Mouse (Mus musculus): ENCODE results near the gene Cryba2.

The Cryba2 gene

GRCm38 (mm10) chr1:74893134-74893855, at the start of gene Cryba2:
TSS of gene Cryba2 (minus strand) at chr1:74893143.
- no peak for DNase-seq (ENCODE audit: extremely low read depth, low read depth, low spot score)

- DNase-seq (ENCODE audit: extremely low read depth, low read depth, low spot score), result no peak
Measured at GRCm38 (mm10) chr1:74941651-74942360, 48.9 kb upstream of the Cryba2 start.

DNA sequence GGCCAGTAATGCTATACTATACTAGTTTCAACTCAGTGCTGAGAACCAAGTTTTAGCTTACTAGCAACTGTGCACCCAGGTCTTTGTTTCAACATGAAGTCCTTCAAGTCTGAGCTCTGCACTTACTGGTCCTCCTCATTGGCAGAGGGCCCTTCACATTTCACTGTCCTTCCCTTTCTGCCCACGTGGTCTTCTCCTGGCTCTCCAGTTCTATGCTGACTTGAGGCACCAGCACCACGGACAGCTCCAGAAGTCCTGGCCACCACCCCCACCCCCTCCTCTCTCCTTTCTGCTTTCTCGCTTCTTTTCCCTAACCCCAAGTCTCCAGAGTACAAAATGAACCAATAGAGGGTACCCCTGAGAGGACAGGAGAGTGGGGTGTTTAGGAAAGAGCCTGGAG, 46.8 kb upstream of the Cryba2 start:
- DNase-seq (ENCODE audit: extremely low read depth, low read depth, low spot score), result no peak

DNA sequence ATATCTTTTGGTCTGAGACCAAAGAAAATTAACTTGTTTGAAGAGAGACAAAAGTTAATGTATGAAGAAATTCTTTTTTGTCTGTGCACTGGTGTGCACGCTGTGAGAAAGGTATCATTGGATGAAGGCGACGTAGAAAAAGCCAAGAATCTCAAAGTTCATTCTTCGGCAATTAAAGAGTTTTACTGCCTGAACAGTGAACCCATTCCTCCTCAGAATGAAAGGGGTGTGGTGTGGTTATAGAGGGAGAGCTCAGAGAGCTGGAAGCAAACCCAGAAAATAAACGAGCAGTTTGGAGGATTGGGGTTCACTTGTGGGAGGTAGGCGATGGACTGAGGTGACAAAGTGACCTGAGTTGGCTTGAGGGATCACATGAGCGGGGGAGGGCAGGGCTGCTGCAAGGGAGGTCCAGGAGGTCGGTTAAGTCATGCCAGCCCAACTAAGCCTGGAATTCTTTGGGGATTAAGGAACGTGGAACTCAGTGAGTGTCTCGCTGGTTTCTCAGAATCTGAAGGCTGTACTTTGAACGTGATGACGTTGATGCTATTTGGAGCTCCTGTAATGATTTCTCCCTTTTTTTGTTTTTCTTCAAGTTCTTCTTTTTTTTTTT, 43.4 kb upstream of the Cryba2 start:
- DNase-seq (ENCODE audit: extremely low read depth, low read depth, low spot score), result no peak

- no peak for DNase-seq (ENCODE audit: extremely low read depth, low read depth, low spot score)
Measured at GRCm38 (mm10) chr1:74935402-74935801, 42.5 kb upstream of the Cryba2 start, which contains the start of gene Cfap65. TSS of gene Cfap65 (minus strand) at chr1:74935599.

DNA sequence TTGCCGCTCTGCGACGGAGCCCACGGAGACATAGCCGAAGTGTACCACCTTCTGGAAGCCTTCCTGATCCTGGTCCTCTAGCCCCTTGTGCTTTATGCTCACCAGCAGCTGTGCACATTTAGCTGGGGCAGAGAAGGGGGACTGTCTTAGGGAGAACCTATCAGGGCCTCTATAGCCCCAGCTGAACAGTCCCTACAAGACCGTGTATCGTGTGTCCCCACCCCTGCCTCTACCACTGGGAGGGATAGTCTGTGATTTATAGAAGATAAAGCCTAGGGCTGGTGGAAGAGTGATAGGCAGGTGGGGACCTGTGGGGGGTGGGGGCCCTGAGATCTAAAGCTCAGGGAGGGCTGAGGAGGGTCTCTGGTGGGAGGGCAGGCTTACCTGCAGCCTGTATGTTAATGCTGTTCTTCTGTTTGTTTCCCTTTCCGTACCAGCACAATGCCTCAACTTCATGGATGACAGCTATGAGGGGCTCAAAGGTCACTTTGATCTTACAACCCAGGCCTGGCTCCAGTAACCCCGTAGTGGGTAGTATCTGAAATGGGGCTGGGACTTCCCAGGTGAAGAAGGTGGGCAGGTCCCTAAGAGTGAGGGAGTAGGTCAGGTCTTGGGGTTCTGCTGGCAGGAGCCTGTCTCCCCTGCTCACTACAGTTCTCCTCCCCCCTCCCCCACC, 34.8 kb upstream of the Cryba2 start:
- DNase-seq (ENCODE audit: extremely low read depth, low read depth, low spot score), result no peak

- no peak for DNase-seq (ENCODE audit: extremely low read depth, low read depth, low spot score)
Measured at GRCm38 (mm10) chr1:74926721-74927120, 33.8 kb upstream of the Cryba2 start.

- no peak for DNase-seq (ENCODE audit: extremely low read depth, low read depth, low spot score)
Measured at GRCm38 (mm10) chr1:74924464-74924863, 31.5 kb upstream of the Cryba2 start.

DNA sequence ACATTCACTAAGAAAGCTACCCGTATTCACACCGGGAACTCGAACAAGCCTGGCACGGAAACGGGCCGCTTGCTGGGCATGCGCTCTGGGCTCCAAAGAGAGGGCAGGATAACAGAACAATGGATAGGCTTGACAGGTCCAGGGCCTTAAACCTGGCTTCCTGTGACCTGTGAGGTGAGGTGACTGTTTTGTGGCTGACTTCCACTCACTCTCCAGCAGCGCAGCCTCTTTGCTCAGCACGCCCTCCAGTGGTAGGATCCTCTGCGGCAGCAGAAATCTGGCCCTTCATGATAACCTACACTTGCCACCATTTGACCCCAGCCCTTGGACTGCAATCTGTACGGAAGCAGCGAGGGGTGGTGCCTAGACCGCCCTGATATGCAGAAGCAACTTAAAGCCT, 22.8 kb upstream of the Cryba2 start:
- no peak for DNase-seq (ENCODE audit: extremely low read depth, low read depth, low spot score)

DNA sequence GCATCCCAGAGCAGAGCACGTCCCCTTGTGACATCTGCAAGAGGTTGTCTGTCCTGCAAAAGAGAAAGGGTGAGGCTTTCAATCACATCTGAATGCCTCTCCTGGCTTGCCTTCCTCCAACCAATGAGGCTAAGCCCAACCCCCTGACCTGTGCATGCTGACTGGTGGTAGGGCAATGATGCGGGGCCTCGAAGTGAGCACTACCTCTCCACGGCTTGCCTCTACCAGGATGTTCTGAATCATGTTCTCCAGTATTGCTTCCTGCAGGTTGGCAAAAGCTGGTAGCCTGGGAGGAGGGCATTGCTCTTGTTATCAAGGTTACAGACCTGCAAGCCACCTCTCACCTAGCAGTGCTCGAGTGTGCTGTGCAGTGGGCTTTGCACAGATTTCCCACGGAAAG, 9.2 kb upstream of the Cryba2 start:
- no peak for DNase-seq (ENCODE audit: extremely low read depth, low read depth, low spot score)

- DNase-seq (ENCODE audit: extremely low read depth, low read depth, low spot score), result no peak
Measured at GRCm38 (mm10) chr1:74901686-74902085, 8.7 kb upstream of the Cryba2 start.

GRCm38 (mm10) chr1:74900341-74901285, 7.7 kb upstream of the Cryba2 start:
- DNase-seq (ENCODE audit: extremely low read depth, low read depth, low spot score), result no peak

- no peak for DNase-seq (ENCODE audit: extremely low read depth, low read depth, low spot score)
Measured at GRCm38 (mm10) chr1:74898656-74899431, 5.9 kb upstream of the Cryba2 start.

DNA sequence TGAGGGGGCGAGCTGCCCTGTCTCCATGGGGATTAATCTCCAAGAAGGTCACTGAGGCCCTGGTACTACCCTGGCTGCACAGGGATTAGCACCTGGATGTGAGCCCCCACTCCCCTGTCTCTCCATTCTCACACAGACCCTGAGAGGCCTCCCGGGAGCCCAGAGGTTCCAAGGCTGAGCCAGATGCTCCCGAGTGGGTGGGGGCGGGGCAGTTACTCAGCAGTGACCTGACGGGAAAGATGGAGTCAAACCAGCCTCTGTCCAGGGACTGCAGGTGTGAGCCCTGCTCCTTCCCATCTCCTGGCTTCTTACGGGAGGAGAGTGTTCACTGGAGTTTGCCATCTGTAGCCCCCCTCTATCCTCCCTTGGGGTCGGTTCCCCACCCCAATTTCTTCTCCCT, 5.0 kb upstream of the Cryba2 start:
- DNase-seq (ENCODE audit: extremely low read depth, low read depth, low spot score), result no peak

GRCm38 (mm10) chr1:74894966-74895365, 2.0 kb upstream of the Cryba2 start:
- DNase-seq (ENCODE audit: extremely low read depth, low read depth, low spot score), result no peak

DNA sequence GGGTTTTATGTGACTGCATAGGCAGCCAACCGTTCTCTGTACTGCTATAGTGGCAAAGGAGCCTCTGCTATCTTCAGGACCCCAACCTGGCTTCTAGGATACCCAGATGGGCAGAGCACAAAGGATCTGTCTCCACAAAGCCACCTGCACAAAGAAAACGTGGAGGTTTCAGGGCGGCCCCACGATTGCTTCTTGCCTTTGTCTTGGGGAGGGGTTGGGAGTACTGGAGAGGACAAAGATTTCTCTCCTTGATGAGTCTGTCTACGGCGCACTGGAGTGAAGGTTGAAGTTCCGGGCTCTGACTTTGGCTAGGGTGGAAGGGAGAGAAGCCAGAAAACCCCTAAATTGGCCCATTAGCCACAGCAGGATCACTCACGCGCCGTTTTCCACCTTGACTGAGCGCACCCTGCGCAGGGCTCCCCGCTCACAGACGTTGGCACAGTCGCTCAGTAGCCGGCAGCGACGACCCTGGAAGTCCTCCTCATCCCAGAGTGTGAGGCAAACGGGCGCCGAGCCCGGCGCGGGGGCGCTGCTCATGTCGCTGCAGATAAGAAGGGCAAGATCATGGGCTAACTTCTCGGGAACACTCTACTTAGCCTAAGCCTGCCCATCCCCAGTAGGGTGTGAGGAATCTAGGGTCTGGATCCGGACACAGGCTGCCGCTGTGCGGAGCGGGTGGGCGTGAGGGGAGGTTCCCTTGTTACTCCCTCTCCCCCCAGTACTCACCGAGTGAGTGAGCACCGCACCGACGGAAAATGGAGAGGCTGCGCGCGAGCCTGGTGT, 401 bp downstream of the Cryba2 start:
- DNase-seq (ENCODE audit: extremely low read depth, low read depth, low spot score), result no peak

DNA sequence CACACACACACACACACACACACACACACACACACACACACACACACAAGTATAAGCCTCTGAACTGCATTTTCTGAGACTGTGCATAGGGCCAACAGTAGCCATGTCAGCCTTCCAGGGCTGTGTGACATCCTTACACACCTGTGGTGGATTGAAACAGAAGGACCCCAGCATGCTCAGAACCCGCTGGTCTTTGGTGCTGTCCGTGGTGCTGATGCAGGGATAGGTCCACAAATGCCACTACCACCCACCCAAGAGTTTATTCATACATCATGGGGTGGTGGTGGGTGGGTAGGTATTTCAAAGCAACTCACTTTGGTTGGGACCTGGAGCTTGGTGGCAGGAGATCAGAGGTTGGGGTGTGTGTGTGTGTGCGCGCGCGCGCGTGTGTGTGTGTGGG, 1.4 kb downstream of the Cryba2 start:
- DNase-seq (ENCODE audit: extremely low read depth, low read depth, low spot score), result no peak

DNA sequence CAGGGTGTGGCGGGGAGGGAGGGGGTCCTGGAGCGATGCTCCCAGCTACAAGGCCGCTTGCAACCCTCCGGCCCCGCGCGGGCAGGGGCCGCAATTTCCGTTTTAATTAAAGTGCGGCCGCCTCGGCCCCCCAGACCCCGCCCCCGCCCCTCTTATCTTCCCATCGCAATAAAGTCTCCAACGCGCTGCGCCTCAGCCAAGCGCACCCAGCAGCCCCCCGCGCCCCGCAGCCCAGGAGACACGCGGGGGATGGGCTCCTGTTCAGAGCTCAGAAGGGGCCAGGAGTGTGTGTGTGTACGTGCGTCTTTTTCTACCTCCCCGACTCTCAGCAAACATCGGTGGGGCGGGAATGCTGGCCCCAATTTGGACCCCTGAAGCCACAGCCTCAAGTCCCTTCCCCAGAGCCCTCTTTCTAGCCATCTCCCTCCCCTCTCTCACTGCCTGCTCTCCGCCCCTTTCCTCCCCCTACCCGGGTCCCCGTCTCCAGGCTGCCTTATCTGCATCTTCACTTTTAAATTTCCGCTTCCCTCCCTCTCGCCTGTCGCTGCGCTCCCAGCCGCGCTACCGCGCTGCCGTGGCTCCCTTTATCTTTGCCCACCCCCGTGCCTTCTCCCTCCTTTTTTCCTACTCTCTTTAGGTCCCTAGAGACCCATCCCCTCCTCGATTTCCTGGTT, 7.4 kb downstream of the Cryba2 start, which contains the start of gene Fev:
Gene Fev, minus strand, starts transcription at position 51 of the 674 bp plus-strand sequence.
- DNase-seq (ENCODE audit: extremely low read depth, low read depth, low spot score), result no peak

All from fat pad, adult 2 months (tissue).